Mouse (Mus musculus): ENCODE results near the gene Ssh2.

Ssh2 gene

DNA sequence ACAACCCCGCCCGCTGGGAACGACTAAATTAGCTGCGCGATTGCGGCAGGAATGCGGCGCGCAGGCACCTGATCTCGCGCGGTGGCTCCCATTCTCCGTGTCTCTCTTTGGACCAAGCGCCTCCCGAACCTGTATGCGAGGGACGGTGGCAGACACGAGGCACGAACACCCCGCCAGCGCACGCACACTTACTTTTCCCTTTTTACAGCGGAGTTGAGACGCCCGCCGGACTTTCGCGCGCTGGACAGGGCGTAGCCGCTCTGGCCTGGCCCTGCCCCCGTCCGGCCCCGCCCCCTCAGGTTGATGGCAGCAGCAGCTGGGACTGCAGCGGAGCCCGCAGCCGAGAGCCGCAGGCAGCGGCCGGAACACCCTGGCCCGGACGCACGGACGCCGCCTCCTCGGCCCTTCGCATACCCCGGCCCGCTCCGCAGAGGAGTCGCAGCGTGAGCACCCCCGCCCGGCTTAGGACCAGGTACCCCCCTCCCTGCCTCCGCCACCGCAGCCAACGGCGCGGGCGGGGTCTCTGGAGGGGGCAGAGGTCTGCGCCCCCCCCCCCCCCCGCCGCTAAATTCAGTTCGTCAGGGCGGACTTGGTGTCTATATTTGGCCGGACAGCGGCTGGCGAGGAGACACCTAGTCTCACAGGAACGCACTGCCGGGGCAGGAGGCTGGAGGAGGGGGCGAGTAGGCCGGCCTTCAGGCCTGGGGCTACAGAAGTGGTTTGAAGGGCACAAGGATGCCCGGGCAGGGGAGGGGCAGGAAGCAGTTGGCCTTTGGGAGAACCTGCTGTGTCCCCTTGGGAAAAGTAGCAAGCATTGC, 246.4 kb downstream of the Ssh2 start, which contains the start of gene Coro6:
Coro6 (plus strand) TSS at position 129 of the 818 bp plus-strand sequence.
- peak; percentile 42 to 79 for DNase-seq (ENCODE audit: low spot score in 2 of 2)

DNA sequence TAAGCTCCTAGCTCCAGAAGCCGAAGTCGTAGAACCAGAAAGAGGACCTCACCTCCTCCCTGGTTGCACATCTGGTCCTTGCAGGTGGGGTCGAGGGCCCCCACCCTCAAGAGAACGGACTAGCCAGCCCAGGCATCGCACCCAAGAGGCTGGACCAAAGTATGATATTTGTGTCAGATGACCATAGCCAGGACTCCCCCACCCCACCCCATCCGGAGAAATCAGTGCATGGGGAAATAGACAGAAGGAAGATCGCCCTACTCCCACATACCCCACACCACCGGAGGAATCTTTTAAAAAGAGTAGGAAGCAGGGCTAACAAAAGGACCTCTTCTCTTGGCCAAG, 247.0 kb downstream of the Ssh2 start:
- DNase-seq (ENCODE audit: low spot score in 2 of 2): no peak

DNA sequence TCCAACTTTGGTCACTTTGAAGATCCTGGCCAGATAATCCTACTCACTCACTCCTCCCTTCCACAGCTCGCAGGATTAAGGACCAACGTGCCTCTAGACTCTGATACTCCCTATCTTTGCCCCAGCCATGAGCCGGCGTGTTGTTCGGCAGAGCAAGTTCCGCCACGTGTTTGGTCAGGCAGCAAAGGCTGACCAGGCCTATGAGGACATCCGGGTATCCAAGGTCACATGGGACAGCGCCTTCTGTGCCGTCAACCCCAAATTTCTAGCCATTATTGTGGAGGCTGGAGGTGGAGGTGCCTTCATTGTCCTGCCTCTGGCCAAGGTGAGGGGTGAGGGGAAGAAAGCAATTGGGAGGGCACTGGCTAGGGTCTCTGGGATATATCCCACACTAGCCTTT, 247.7 kb downstream of the Ssh2 start:
- no peak for DNase-seq (ENCODE audit: low spot score in 2 of 2)

DNA sequence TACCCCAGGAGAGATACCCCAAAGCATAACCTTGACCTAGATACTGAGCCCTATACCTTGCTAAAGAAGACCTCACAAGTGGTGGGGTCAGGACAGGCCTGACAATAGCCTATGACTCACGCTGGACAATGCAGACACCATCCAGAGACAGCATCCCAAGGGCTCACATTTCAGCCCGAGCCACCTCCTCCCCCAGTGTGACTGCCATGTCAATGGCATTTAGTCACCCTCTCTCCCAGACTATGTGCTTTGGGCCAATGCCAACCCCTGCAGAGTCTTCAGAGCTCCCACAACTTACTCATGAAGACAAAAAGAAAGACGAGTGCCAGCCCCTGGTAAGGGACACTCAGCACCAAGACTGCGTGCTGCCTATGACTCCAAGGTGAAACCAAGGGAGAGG, 248.6 kb downstream of the Ssh2 start:
- DNase-seq (ENCODE audit: low spot score in 2 of 2): no peak

DNA sequence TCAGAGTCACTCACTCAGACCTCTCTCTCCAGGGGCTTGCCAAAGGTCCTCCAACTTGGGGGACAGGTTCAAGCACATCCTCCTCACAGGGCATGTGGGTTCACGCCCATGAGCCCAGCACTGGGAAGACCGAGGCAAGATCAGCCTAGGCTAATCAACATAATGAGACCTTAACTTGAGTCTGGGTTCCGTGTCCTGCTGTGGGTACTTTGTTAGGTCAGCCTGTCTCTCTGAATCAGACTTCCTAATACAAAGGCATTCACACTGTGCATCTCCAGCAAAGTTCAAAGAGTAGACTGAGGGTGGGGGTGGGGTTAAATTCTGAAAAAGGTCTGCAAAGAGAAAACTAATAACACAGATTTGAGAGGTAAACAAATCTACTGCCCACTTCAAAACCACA, 249.0 kb downstream of the Ssh2 start:
- no peak for DNase-seq (ENCODE audit: low spot score in 2 of 2)

DNA sequence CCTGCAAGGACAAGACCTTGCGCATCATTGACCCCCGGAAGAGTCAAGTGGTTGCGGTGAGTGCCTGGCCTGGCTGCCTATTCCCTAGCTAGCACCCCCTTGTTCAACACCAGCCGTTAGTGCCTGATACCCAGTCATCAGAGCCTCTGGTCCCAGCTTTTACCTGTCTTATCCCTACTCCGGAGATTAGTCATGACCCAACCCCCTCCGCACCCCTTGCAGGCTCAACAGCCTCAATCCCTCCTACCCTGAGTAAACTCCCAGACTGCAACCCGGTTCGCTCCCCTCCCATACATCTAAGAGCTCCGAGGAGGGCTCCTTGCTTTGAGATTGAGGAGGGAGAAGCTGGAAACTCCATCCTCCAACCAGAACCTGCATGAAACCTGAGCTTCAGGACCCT, 250.5 kb downstream of the Ssh2 start:
- DNase-seq (ENCODE audit: low spot score in 2 of 2): no peak

DNA sequence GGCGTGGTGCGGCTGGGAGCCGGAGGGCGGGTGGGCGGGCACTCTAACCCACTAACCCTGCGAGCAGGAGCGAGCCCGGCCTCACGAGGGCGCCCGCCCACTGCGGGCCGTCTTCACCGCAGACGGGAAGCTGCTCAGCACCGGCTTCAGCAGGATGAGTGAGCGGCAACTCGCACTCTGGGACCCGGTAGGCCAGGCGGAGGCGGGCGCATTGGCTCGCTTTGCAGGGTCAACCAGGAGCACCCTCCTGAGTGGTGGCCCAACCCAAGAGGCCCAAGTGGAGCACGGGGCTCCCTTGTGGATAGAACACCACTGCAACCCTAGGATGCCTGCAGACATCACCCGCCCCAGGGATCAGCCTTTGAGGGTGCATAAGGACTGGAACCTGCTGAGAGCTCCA, 251.1 kb downstream of the Ssh2 start:
- DNase-seq (ENCODE audit: low spot score in 2 of 2): peak; percentile 59 to 84

DNA sequence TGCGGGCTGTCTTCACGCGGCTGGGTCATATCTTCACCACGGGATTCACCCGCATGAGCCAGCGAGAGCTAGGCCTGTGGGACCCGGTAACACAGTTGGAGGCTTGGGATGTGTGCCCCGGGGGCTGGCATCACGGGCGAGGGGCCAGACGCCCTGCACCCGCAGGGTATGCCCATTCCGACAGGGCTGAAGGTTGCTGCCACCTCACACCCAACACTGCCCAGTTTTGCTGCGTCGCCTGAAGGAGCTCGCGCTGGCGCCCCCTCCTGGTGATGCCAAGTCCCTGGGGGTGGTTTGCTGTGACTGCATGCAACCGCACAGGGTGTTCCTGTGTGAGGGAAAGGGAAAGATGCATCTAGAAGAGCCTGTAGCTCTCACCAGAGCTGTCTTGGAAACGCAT, 251.7 kb downstream of the Ssh2 start:
- peak; percentile 70 to 90 for DNase-seq (ENCODE audit: low spot score in 2 of 2)

DNA sequence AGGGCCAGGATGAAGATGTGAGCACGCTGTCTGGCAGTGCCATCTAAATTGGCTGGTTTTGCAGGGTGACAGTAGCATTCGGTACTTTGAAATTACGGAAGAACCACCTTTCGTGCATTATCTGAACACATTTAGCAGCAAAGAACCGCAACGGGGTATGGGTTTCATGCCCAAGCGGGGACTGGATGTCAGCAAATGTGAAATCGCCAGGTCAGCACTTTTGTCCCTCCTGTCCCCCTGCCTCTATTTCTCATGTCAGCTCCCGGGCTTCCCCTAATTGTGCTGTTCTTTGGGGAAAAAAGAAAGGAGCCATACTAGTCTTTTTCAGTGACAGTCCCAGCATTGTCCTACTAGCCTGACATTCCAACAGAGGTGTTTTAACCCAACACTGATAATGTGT, 252.3 kb downstream of the Ssh2 start:
- DNase-seq (ENCODE audit: low spot score in 2 of 2): no peak

DNA sequence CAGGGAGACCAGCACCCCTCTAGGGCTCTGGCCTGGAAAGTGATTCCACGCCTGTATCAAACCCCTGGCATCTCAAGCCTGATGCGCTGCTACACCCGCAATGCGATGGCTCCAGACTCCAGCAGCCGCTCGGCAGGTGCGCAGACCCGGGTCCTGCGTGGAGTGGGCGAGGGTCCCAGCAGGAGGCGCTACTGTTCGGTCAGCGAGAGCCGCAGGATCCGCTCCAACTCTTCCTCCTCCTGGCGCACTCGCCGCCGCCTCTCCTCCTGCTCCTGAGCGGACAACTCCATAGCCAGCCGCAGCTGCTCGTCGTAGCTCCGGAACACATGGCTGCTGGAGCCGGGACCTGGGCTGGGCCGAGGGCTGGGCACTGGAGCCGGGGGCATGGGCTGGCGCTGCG, 255.3 kb downstream of the Ssh2 start:
- DNase-seq (ENCODE audit: low spot score in 2 of 2): no peak

DNA sequence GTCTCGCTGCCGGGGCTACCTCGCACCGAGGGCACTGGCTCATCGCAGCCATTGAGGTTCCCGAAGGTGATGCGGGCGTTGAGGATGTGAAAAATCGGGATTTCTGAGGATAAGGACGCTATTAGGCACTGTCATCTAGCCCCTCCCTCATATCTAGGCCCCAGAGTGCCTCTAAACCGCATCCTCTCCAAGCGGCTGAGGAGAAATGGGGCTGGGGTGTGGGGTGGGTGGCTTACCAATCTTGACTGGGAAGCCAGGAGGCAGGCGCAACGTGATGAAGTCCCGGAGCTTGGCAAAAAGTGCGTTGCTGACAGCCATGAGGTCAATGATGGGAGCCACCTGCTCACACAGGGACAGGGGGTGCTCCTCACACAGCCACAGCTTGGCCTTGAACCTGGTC, 256.7 kb downstream of the Ssh2 start:
- no peak for DNase-seq (ENCODE audit: low spot score in 2 of 2)

DNA sequence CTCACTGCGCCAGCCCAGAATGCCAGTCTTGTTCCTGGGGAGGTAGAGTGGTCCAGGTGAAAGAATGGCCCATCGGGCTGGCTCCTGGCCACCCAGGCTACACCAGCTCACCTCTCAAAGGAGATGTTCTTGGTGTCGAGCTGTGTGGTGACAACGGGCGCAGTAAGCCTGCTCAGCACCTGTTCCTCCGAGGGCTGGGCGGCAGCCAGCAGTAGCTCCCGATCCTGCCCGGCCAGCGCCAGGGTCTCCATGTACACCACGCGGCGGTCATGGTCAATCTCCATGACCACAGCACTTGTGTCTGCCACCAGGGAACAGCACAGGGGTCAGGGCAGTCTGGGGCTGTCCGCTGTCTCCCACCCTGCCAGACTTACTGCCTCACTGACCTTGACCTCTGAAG, 260.1 kb downstream of the Ssh2 start:
- no peak for DNase-seq (ENCODE audit: low spot score in 2 of 2)

DNA sequence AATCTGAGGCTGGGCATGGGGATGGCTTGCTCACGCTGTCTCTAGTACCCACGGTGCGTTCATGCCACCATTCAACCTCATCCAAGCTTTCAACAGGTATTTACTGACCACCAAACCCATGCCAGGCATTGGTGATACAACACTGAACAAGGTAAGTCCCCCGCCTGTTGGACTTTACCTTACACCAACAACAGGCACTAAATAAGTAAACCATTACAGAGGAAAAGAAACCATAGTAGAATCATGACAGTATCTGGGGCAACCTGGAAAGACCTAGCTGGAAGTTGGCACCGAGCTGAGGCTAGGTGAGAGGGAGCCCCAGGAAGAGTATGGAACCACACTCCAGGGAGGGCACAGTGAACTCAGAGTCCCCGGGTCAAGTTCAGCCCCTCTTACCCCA, 260.8 kb downstream of the Ssh2 start:
- no peak for DNase-seq (ENCODE audit: low spot score in 2 of 2)

DNA sequence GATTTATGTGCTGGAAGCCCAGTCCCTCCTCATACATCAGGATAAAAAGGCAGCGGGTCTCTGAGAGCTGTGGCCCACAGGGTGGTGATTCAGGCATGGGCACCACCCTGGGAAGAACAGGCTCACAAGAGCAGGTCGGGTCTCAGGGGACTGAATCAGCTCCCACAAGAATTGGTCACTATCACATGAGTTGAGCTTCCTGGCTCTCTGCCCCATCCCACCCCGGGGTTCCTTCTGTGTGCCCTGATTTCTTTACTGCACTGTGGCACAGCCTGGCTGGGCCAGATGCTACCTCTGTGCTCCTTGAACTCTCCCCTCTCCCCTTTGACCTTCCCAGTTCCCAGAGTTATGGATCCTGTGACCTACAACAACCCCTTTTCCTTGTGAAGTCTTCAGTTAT, 267.0 kb downstream of the Ssh2 start:
- no peak for DNase-seq (ENCODE audit: low spot score in 2 of 2)

DNA sequence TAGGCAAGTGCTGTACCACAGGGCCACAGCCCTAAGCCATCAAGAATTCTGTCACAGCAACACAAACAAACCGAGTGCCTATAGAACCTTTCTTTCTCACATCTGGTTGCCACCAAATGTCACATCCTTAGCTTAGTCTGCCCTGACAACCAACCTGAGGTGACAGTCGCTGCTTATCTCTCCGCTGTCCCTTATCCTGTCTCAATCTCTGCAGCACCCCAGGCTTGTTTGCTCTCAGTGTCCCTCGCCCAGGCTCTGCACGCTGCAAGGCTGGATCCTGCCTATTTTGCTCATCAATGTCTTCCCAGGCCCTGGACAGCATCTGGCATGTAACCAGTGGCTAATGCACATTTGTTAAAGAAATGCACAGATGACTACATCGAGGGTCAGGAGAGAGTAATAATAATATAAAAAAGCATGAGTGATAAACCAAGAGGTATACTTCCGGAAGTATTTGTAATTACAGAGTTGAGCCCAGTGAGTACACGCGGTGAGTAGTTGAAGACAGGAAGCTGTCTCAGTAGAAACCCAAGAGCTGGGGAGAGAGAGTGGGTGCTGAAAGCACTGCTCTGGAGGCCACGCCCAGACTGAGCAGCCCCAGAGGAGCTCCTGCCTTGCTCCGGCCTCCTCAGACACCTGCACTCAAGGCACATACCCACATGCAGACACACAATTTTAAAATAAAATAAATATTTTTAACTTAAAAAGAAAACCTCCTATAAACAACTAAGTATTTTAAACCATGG, 267.6 kb downstream of the Ssh2 start:
- DNase-seq (ENCODE audit: low spot score in 2 of 2): peak in 1 of 2 experiments; percentile 49

DNA sequence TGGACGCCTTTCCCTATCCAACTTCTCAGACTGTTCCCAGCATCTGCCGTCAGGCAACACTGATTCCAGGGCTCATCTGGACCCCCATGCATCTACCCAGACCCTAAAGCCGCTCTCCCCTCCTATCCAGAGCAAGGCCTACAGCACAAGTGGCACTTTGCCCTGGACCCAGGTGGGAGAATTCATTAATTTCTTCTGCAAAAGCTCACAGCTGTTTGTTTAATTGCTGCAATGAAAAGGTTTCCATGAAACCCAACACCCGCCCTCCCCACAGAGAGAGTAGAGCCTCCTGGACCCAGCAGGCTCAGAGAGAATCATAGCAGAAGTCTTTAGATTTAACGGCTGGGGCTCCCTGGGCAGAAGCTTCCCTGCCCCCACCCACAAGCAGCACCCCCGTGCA, 269.1 kb downstream of the Ssh2 start:
- DNase-seq (ENCODE audit: low spot score in 2 of 2): no peak

DNA sequence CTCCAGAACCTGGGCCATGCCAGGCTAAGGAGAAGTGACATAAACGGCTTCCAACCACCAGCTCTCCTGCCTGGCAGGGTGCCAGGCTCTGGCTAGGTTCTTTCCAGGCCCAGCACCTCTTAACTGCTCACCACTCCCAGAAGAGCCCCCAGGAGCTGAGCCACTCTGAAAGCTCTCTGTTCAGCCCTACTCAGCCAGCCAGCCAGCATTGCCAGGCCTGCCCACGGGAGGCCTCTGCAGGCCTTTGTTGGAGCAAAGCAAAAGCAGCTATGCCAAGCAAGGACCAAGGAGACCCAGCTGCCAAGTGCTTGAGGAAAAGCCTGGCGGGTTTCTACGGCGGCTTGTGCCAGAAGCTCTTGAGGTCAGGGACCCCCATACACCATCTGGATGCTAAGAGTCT, 270.7 kb downstream of the Ssh2 start:
- DNase-seq (ENCODE audit: low spot score in 2 of 2): no peak

DNA sequence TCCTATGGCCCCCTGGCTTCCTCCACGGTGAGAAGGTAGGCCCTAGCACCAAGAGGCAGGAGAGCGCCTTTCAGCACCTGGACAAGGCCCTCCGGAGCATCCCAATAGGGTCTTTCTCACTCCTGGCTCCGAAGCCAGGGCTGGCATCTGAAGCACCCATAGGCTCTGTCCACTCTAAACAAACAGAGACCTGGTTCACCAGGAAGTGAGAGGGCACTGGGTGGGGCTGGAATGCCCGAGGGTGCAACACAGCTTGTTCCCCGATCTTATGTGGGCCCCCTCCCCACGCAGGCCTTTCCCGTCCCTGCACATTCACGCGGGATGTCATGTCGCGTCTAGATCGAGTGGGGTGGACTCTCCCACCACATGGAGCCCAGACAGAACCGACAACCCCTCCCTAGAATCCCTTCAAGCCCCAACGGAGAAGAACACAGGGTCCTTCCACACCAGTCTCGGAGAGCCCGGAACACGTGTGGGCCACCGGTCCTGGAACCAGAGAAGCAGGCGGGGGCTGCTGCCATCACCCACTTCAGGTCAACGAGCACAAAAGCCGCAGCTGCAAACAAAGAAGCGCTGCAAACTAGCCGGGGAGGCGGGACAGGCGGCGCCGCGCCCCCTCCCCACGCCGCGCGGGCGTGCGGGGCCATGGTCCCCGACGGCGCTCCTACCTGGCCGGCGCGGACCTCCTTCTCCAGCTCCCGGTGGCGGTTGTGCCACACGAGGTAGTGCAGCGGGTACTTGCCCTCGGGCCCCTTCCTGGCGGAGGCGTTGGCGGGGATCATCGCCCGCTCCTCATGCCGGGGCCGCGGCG, 272.9 kb downstream of the Ssh2 start:
- DNase-seq (ENCODE audit: low spot score in 2 of 2): no peak

DNA sequence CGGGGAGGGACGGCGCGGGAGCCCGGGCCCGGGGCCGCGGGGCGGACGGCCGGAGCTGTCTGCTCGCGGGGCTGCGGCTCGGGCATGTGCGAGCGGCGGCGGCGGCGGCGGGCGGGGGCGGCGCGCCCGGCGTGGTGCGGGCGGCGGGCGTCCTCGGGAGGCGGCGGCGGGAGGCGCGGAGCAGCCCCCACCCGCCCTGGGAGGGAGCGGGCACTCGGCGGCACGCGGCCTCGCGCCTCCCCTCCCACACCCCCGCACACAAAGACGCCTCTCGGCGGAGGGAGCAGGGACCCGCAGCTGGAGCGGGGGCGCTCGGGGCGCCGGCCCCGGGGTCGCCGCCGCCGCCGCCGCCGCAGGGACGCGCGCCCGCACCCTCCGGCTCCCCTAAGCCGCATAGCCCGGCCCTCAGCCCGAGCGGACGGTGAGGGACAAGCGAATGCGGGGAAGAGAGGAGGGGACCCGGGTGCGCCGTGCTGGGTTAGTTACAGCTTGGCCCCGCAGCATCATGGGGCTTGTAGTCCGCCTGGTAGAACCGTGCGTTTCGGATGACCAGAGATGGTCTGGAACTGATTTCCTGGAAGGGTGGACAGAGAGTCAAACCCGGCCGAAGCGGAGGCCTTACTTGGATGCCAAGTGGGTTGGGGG, 273.6 kb downstream of the Ssh2 start, which contains the start of gene Ankrd13b:
Ankrd13b (minus strand) TSS at position 88 of the 645 bp plus-strand sequence.
- peak; percentile 37 to 65 for DNase-seq (ENCODE audit: low spot score in 2 of 2)

DNA sequence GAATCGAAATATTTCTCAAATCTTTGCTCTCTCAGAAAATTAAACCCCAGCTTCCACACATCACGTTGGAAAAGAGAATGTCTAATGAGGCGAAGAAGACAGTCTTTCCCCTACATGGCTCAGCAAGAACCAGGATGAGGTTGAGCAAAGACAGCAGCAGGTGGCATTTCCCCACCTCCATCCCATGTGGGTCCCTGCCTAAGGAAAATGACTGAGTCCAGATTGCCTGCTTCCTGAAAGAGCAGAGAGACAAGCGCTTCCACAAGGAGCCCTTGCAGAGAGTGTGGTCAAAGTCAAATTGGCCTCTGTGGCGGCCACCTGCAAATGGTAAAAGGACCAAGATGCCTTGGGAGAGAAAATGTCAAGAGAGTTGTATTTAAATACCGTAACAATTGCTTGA, 274.4 kb downstream of the Ssh2 start:
- DNase-seq (ENCODE audit: low spot score in 2 of 2): no peak

DNA sequence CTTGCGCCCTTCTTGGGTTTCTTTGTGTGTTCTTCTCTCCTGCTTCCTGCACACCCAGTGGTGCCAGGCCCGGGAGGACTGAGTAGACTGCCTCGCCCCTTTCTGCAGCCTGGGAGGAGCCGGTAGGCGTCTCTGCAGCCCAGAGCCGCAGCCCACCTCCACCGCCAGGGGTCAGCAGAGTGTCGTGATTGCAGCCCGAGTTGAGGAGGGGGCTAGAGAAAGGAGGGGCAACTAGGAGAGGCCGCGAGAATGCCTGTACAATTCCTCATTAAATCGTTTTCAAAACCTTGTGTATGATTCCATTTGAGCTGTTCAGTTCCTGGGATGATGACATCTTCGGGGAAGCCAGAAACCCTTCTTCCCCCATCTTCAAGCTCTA, 275.0 kb downstream of the Ssh2 start:
- peak; percentile 82 to 90 for DNase-seq (ENCODE audit: low spot score in 2 of 2)
